In the genomic region with DNA sequence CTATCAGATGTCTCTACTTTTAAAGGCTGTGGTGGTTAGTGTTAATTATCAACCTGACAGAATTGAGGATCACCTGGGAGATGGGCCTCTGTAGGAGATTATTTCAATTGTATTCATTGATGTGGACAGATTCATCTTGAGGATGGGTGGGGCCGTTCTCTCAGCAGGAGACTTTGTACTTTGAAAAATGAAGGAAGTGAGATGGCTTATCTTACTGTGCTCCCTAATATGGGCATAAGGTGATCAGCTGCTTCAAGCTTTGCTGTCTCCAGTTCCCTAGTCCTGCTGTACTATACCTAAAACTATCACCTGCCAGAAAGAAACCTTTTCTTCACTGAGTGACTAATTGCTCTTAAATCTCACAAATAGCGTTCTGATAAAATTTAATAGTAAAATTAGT, we compare ENCODE assay signal across 25 mouse cellular contexts.
A peak's percentile ranks its signal among the peaks of the same experiment; 100 is the strongest.
DNase-seq lines count a peak whose midpoint lies in the region; ATAC-seq and TF ChIP-seq lines count a peak whose summit lies in the region.
"Had no signal": no experiment of that assay in that cellular context is flagged by ENCODE, and none has a peak within 500 bp of the region (broad histone marks: within the 10 kb centered on the region; RNA-seq: fewer than 3 reads in every experiment).

No protein-coding gene starts in this region.

- H3K4me3 ChIP-seq in intestine, embryonic 14.5 days (ENCODE audit: low read depth, low read length): no peak overlapping the region
- no peak overlapping the region for H3K4me3 ChIP-seq in intestine, postnatal 0 days (ENCODE audit: low read depth, low read length)
- no peak overlapping the region for H3K4me3 ChIP-seq in midbrain, embryonic 14.5 days (replicated peaks; ENCODE audit: low read depth, low read length)
- H3K4me3 ChIP-seq in hindbrain, embryonic 14.5 days (replicated peaks; ENCODE audit: low read length): no peak overlapping the region
- H3K4me3 ChIP-seq: embryonic facial prominence, embryonic 10.5 days; embryonic facial prominence, embryonic 13.5 days; erythroblast, embryonic 14.5 days; forebrain, embryonic 12.5 days; forebrain, embryonic 15.5 days; gastrocnemius, adult 2 months; hindbrain, embryonic 12.5 days had no signal

- H3K4me2 ChIP-seq in intestine, embryonic 14.5 days (ENCODE audit: low read length): no peak overlapping the region
- H3K4me2 ChIP-seq in intestine, postnatal 0 days (replicated peaks; ENCODE audit: low read depth): no peak overlapping the region
- H3K4me2 ChIP-seq in midbrain, embryonic 14.5 days (ENCODE audit: low read length): no peak overlapping the region
- H3K4me2 ChIP-seq in hindbrain, embryonic 14.5 days (replicated peaks): no peak overlapping the region
- H3K4me2 ChIP-seq: embryonic facial prominence, embryonic 13.5 days; forebrain, embryonic 12.5 days; forebrain, embryonic 15.5 days; heart, embryonic 11.5 days; hindbrain, embryonic 12.5 days had no signal

- no peaks in the 10 kb centered on the region for H3K9me3 ChIP-seq in intestine, embryonic 14.5 days (ENCODE audit: control insufficient read depth, low read length)
- no peaks in the 10 kb centered on the region for H3K9me3 ChIP-seq in intestine, postnatal 0 days (ENCODE audit: control insufficient read depth)
- no peaks in the 10 kb centered on the region for H3K9me3 ChIP-seq in midbrain, embryonic 14.5 days (ENCODE audit: control insufficient read depth, low read length)
- H3K9me3 ChIP-seq in hindbrain, embryonic 14.5 days (ENCODE audit: control insufficient read depth, low read length): no peaks in the 10 kb centered on the region
- H3K9me3 ChIP-seq: embryonic facial prominence, embryonic 10.5 days; embryonic facial prominence, embryonic 13.5 days; forebrain, embryonic 12.5 days; forebrain, embryonic 15.5 days; hindbrain, embryonic 12.5 days had no signal

- no peak overlapping the region for H3K9ac ChIP-seq in intestine, embryonic 14.5 days (ENCODE audit: low read length)
- H3K9ac ChIP-seq in intestine, postnatal 0 days (ENCODE audit: low read depth, low read length): no peak overlapping the region
- H3K9ac ChIP-seq in midbrain, embryonic 14.5 days (replicated peaks; ENCODE audit: low read length): no peak overlapping the region
- no peak overlapping the region for H3K9ac ChIP-seq in hindbrain, embryonic 14.5 days
- H3K9ac ChIP-seq: embryonic facial prominence, embryonic 13.5 days; forebrain, embryonic 12.5 days; forebrain, embryonic 15.5 days; hindbrain, embryonic 12.5 days had no signal

- no peaks in the 10 kb centered on the region for H3K36me3 ChIP-seq in intestine, embryonic 14.5 days (ENCODE audit: control insufficient read depth, insufficient read depth, low read length)
- H3K36me3 ChIP-seq in intestine, postnatal 0 days (ENCODE audit: control insufficient read depth, insufficient read depth): no peaks in the 10 kb centered on the region
- H3K36me3 ChIP-seq in midbrain, embryonic 14.5 days (ENCODE audit: control insufficient read depth, insufficient read depth, low read length): no peaks in the 10 kb centered on the region
- H3K36me3 ChIP-seq in hindbrain, embryonic 14.5 days (replicated peaks; ENCODE audit: control insufficient read depth, insufficient read depth): no peaks in the 10 kb centered on the region
- H3K36me3 ChIP-seq: embryonic facial prominence, embryonic 10.5 days; embryonic facial prominence, embryonic 13.5 days; forebrain, embryonic 12.5 days; forebrain, embryonic 15.5 days; hindbrain, embryonic 12.5 days had no signal

- no peaks in the 10 kb centered on the region for H3K27me3 ChIP-seq in intestine, embryonic 14.5 days (replicated peaks; ENCODE audit: control insufficient read depth, insufficient read depth, low read length)
- no peaks in the 10 kb centered on the region for H3K27me3 ChIP-seq in intestine, postnatal 0 days (replicated peaks; ENCODE audit: control insufficient read depth, insufficient read depth, low read length)
- H3K27me3 ChIP-seq in midbrain, embryonic 14.5 days (ENCODE audit: control insufficient read depth, insufficient read depth, low read length): no peaks in the 10 kb centered on the region
- no peaks in the 10 kb centered on the region for H3K27me3 ChIP-seq in hindbrain, embryonic 14.5 days (ENCODE audit: control insufficient read depth, insufficient read depth, low read length)
- H3K27me3 ChIP-seq: embryonic facial prominence, embryonic 13.5 days; forebrain, embryonic 12.5 days; forebrain, embryonic 15.5 days; hindbrain, embryonic 12.5 days had no signal

- no peak for TF ChIP-seq CTCF in intestine, postnatal 0 days (IDR thresholded peaks at IDR 0.05; ENCODE audit: low read depth)

- H3K4me1 ChIP-seq in intestine, embryonic 14.5 days (replicated peaks; ENCODE audit: control insufficient read depth, insufficient read depth, low read length): no peaks in the 10 kb centered on the region
- H3K4me1 ChIP-seq in intestine, postnatal 0 days (replicated peaks; ENCODE audit: control insufficient read depth, insufficient read depth, low read length): no peaks in the 10 kb centered on the region
- H3K4me1 ChIP-seq in midbrain, embryonic 14.5 days (ENCODE audit: control insufficient read depth, insufficient read depth, low read length): no peaks in the 10 kb centered on the region
- no peaks in the 10 kb centered on the region for H3K4me1 ChIP-seq in hindbrain, embryonic 14.5 days (replicated peaks; ENCODE audit: control insufficient read depth, insufficient read depth, low read length)
- H3K4me1 ChIP-seq: embryonic facial prominence, embryonic 10.5 days; embryonic facial prominence, embryonic 13.5 days; forebrain, embryonic 12.5 days; forebrain, embryonic 15.5 days; hindbrain, embryonic 12.5 days had no signal

- peak; percentile 14 for DNase-seq in R1 (ENCODE audit: low read depth, low spot score)
- DNase-seq in intestine, embryonic 14.5 days (ENCODE audit: low spot score): no peak
- no peak for DNase-seq in cerebellum, adult 11 months
- no peak for DNase-seq in midbrain, embryonic 14.5 days
- DNase-seq in hindbrain, embryonic 14.5 days (ENCODE audit: low spot score): no peak
- DNase-seq: adrenal gland, adult 2 months; adrenal gland, postnatal 14 days; cerebellum, adult 11-12 months; cerebellum, adult 8-10 months; cerebellum, postnatal 10 days; cerebellum, postnatal 36 days; embryo, embryonic 11 days; gastrocnemius, adult 2 months; gastrocnemius, postnatal 14 days; heart, adult 11 months had no signal

- peak; percentile 75 for ATAC-seq in intestine, embryonic 14.5 days (replicated peaks; ENCODE audit: low FRiP score, low TSS enrichment, low read depth)
- ATAC-seq in intestine, postnatal 0 days: peak; percentile 96
- no peak for ATAC-seq in midbrain, embryonic 14.5 days (ENCODE audit: low FRiP score, low TSS enrichment)
- no peak for ATAC-seq in hindbrain, embryonic 14.5 days (ENCODE audit: low FRiP score)
- ATAC-seq: CD4-positive, CD25-positive, alpha-beta regulatory T cell, adult 4 months; forebrain, embryonic 15.5 days; hindbrain, embryonic 16.5 days had no signal

- H3K27ac ChIP-seq in intestine, embryonic 14.5 days (ENCODE audit: low read depth): no peak overlapping the region
- H3K27ac ChIP-seq in intestine, postnatal 0 days (ENCODE audit: low read depth, low read length): no peak overlapping the region
- H3K27ac ChIP-seq in midbrain, embryonic 14.5 days (replicated peaks; ENCODE audit: low read depth, low read length): no peak overlapping the region
- no peak overlapping the region for H3K27ac ChIP-seq in hindbrain, embryonic 14.5 days
- H3K27ac ChIP-seq: embryonic facial prominence, embryonic 10.5 days; embryonic facial prominence, embryonic 13.5 days; forebrain, embryonic 12.5 days; forebrain, embryonic 15.5 days; gastrocnemius, adult 2 months; hindbrain, embryonic 12.5 days had no signal

- 53% methylated on average over 2 of the region's 2 CpGs for whole genome bisulfite sequencing in intestine, embryonic 14.5 days
- WGBS in intestine, postnatal 0 days: 50% methylated on average over 2 of the region's 2 CpGs
- 75% methylated on average over 2 of the region's 2 CpGs for WGBS in midbrain, embryonic 14.5 days
- 78% methylated on average over 2 of the region's 2 CpGs for whole genome bisulfite sequencing in hindbrain, embryonic 14.5 days

Comparison
In these comparisons a context has a peak if more than half of its experiments do, and no peak if none do; other contexts are left out.
1. ATAC-seq: peak in intestine, embryonic 14.5 days (single experiment) and intestine, postnatal 0 days (single experiment); none in midbrain, embryonic 14.5 days (single experiment) and hindbrain, embryonic 14.5 days (single experiment).